Mouse (Mus musculus): ENCODE data around the gene Dnmt1.
A peak's percentile ranks its signal among the peaks of the same experiment; 100 is the strongest.

Dnmt1 gene

GRCm38 (mm10) chr9:20943396-20943795, 16.3 kb downstream of the Dnmt1 start:
- peak; percentile 20 for DNase-seq (ENCODE audit: low spot score)

GRCm38 (mm10) chr9:20923258-20923657, 36.4 kb downstream of the Dnmt1 start:
- no peak for DNase-seq (ENCODE audit: low spot score)

DNA sequence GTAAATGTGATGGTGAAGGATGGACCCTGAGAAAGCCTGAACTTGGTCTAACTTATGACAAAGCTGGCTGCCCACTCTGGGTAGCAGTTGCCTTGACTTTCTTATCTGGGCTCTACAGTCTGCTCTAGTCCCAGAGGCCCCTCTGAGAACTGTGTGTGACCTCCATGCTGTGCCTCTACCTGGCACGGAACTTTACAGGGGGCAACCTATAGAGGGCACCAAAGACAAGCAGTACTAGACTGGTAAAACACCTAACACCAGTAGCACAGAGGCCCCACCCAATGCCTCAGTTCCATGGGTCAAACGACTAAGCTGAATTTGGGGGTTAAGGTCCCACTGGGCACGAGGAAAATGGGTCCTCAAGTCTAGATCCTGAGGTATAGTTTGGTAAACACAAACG, 43.5 kb downstream of the Dnmt1 start:
- no peak for DNase-seq (ENCODE audit: low spot score)

DNA sequence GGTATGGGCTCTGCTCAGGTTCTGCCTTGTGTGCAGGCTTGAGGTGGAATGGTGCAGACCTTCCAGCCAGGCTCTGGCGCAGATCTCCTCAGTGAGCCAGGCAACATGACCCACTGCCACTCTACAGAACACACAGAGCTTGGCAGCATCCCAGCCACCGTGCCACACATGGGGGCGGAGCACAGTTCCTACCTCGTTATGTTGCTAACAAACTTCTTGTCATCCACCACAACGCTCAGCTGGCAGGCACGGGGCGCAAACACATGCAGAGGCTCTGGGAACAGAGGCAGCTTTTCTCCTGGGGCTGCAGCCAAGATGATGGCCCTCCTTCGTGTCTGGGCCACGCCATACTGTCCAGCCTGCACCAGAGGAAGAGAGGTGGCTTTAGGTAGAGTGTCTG, 49.7 kb downstream of the Dnmt1 start:
- no peak for DNase-seq (ENCODE audit: low spot score)

GRCm38 (mm10) chr9:20902174-20902491, 57.6 kb downstream of the Dnmt1 start:
- no peak for DNase-seq (ENCODE audit: low spot score)

DNA sequence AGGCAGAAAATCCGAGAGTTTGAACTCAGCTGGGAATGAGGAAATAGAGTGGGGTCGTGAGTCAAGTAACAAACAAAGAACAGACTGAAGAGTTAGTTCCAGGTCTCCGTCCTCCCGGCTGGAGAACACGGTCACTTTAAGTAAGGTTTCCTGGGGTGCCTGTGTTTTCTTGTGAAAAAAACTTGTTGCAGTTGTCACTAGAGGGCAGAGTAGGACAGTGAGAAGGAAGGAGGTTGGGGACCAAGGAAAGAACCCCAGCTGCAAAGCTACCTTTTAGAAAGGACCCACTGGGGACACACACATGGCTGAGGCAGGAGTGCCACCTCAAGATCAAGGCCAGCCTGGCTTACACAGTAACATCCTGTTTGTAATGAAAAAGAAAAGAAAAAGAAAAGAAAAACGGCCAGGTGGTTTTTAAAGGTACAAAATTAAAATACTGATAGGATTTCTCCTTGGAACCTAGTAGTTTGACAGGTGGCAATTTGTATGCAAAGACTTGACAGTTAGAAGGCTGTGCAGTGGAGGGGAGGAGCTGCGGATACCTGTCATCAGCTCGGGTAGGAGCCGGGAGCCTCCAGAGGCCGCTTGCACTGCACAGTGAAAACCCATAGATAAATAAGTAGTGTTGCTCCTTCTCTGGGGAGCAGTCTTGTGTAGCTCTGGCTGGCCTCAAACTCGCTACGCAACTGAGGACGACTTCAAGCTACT, 58.1 kb downstream of the Dnmt1 start:
- DNase-seq (ENCODE audit: low spot score): no peak

- DNase-seq (ENCODE audit: low spot score): peak; percentile 87
These were observed 61.1 kb downstream of the Dnmt1 start, which contains the start of gene Eif3g for GRCm38 (mm10) chr9:20898511-20899073. Eif3g (minus strand) TSS chr9:20898623.

DNA sequence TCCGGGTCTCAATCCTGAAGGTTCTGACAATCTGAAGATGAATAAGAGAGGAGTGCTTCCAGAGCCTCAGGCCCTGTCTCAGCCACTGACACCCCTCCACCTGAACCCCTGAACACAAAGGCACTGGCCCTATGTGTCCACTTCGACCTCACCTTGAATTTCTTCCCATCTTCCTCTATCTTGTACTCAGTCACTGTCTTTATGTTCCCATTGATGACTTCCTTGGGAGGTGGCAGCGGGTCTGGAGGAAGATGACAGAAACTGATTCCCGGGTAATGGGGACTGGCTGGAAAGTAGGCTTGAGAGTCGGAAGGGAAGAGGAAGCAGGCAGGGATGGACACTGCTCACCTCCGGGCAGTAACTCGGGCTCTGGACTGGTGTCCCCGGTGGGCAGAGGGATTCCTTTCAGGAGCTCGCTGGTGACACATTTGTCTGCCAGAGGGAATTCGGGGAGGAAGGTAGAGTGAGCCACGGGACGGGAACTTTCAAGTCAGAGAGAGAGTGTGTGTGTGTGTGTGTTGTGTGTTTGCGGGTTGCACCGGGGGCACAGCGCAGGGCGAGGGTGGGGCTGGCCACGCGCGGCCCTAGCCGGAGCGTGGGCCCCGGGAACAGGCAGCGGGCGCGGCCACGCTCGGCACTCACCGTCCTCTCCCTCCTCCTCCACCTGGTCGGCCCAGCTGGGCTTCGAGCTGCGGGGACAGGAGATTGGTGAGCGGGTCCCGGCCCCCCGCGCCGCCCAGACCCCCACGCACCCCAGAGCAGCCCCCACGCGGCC, 61.8 kb downstream of the Dnmt1 start:
- DNase-seq (ENCODE audit: low spot score): no peak

GRCm38 (mm10) chr9:20895382-20895781, 64.3 kb downstream of the Dnmt1 start:
- DNase-seq (ENCODE audit: low spot score): no peak

DNA sequence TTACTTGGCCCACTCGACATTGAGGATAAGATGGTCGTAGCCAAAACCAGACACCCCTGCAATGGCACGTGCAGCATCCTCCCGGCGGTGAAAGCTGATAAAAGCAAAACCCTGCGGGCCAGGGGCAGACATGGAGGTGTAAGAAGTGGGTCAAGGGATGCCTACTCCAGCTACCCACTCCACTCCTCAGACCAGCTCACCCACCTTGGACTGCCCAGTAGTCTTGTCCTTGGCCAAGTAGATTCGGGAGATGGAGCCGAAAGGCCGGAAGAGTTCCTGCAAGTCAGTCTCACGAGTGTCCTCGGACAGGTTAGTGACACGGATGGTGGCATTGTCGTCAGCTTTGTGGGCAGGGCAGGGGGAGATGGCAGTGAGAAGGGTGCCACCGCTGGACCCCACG, 65.1 kb downstream of the Dnmt1 start:
- DNase-seq (ENCODE audit: low spot score): no peak

GRCm38 (mm10) chr9:20893590-20894343, 65.9 kb downstream of the Dnmt1 start:
- no peak for DNase-seq (ENCODE audit: low spot score)

DNA sequence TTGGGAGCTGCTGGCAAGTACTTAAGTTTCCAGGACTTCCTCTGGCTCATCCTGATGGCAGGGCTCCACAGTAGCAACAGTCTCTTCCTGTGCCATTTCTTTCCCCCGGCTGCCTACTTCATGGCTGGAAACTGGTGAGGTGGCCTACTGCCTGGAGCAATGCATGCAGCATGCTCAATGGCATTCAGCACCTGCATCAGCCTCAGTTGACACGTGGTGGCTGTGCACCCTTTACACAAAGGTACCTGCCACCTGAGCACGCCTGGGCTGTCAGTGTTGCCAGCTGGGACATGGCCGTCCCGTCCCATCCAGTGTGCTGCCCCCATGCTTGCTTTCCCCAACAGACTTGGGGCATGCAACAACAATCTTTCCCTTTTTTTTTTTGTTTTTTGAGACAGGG, 66.6 kb downstream of the Dnmt1 start:
- no peak for DNase-seq (ENCODE audit: low spot score)

DNA sequence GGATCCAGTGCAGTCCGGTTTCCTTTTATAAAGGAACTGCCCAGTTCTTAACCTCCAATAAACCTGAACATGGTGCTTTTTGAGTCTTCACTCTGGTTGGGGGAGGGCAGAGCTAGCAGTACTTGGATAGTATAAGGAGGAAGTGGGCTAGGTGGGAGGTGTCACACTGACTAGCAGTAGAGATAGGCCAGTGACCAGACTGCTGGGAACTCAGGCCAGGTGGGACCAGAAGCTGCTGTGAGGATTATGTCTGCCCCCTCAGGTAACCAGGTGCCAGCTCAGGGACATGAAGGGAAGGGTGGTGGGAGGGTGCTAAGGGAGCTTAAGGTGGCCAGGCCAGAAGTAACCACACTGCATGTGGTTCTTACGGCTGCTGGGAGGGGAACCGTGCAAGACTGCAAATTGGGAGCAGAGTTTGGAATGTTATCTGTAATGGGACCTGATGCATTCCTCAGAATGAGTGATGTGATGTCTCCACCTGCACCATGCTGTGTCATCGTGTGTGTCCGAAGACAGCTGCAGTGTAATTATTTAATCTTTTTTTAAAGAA, 67.5 kb downstream of the Dnmt1 start:
- no peak for DNase-seq (ENCODE audit: low spot score)

- DNase-seq (ENCODE audit: low spot score): no peak
These were observed 68.2 kb downstream of the Dnmt1 start for GRCm38 (mm10) chr9:20891339-20892103.

DNA sequence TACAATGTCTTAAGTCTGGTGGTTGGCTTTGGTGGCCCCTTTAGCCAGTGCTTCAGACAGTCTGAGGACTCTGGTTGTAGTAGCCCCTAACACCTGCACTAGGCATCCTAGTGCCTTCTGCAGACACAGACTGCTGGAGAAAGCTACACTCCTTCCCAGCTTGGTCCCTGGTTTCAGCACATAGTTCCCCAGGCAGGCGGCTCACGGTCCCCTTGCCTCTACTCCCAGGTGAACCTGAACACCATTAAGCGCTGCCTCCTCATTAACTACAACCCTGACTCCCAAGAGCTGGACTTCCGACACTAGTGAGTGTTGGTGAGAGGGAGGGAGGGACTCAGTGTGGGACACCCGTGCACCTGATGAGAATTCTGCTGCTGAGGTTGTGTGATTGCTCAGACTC, 69.3 kb downstream of the Dnmt1 start:
- DNase-seq (ENCODE audit: low spot score): no peak

- DNase-seq (ENCODE audit: low spot score): no peak
These were observed 70.2 kb downstream of the Dnmt1 start for GRCm38 (mm10) chr9:20889185-20890141.

DNA sequence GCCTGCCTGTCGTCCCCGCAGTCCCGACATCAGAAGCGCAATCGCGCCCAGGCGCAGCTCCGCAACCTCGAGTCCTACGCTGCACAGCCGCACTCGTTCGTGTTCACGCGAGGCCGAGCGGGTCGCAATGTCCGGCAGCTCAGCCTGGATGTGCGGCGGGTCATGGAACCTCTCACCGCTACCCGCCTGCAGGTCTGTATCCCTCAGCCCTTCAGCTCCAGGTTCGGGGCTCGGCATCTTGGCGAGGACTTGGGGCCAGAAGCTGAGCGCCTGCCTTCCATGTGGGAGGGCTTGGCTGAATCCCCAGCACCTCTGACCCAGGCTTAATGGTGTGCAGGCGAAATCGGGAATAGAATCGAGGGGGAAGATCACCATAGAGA, 71.3 kb downstream of the Dnmt1 start:
- no peak for DNase-seq (ENCODE audit: low spot score)

- DNase-seq (ENCODE audit: low spot score): peak; percentile 94
These were observed 71.8 kb downstream of the Dnmt1 start, which contains the start of gene Ppan for GRCm38 (mm10) chr9:20887704-20888385. Ppan (plus strand) TSS chr9:20888175.

GRCm38 (mm10) chr9:20887191-20887590, 72.5 kb downstream of the Dnmt1 start:
- no peak for DNase-seq (ENCODE audit: low spot score)

- no peak for DNase-seq (ENCODE audit: low spot score)
These were observed 73.1 kb downstream of the Dnmt1 start for GRCm38 (mm10) chr9:20886563-20886962.

Measured in ovary, postnatal 36 days (tissue).